Mouse (Mus musculus) heart, postnatal 4 days (tissue): ENCODE measurements around the gene Tbx15. TPM values are rescaled to one million over a fixed set of nuclear protein-coding genes. Genes with fewer than 3 reads are reported as not detected.

Experiments
- DNase-seq: peaks from one replicate; pipeline ENCODE4 v3.0.0; 2021
- total RNA-seq, 2 experiments: library from RNA; stranded (reverse); gene quantifications; 2 replicates each; pipeline ENCODE4 v1.2.3; 2021

Gene Tbx15
- total RNA-seq: under 1 TPM; 0.36 to 0.52 TPM

GRCm38 (mm10) chr3:99240213-99240720 is at the start of gene Tbx15:
Gene Tbx15 (plus strand): TSS chr3:99240381.
- DNase-seq: no peak

GRCm38 (mm10) chr3:99193576-99193975 is 46.6 kb upstream of the Tbx15 start:
- DNase-seq: no peak

GRCm38 (mm10) chr3:99203331-99203730 is 36.9 kb upstream of the Tbx15 start:
- no peak for DNase-seq

- DNase-seq: no peak
These were observed 31.8 kb upstream of the Tbx15 start for GRCm38 (mm10) chr3:99208416-99208815.

GRCm38 (mm10) chr3:99211105-99211698 is 29.0 kb upstream of the Tbx15 start:
- DNase-seq: no peak

GRCm38 (mm10) chr3:99227807-99228206 is 12.4 kb upstream of the Tbx15 start:
- DNase-seq: no peak

GRCm38 (mm10) chr3:99233393-99234318 is 6.5 kb upstream of the Tbx15 start:
- peak; percentile 67 for DNase-seq

- DNase-seq: no peak
These were observed 5.8 kb upstream of the Tbx15 start for GRCm38 (mm10) chr3:99234319-99234869.

GRCm38 (mm10) chr3:99235116-99235803 is 4.9 kb upstream of the Tbx15 start:
- no peak for DNase-seq

GRCm38 (mm10) chr3:99235804-99236755 is 4.1 kb upstream of the Tbx15 start:
- DNase-seq: no peak

- no peak for DNase-seq
These were observed 1.5 kb upstream of the Tbx15 start for GRCm38 (mm10) chr3:99238691-99239090.

GRCm38 (mm10) chr3:99239301-99240045 is 708 bp upstream of the Tbx15 start:
- no peak for DNase-seq

- DNase-seq: no peak
These were observed 894 bp downstream of the Tbx15 start for GRCm38 (mm10) chr3:99240811-99241738.

GRCm38 (mm10) chr3:99242481-99242880 is 2.3 kb downstream of the Tbx15 start:
- no peak for DNase-seq

GRCm38 (mm10) chr3:99245341-99245740 is 5.2 kb downstream of the Tbx15 start:
- no peak for DNase-seq

- DNase-seq: no peak
These were observed 6.4 kb downstream of the Tbx15 start for GRCm38 (mm10) chr3:99246629-99247028.

GRCm38 (mm10) chr3:99247586-99247985 is 7.4 kb downstream of the Tbx15 start:
- no peak for DNase-seq

- no peak for DNase-seq
These were observed 8.0 kb downstream of the Tbx15 start for GRCm38 (mm10) chr3:99247996-99248801.
